Mouse (Mus musculus) right cerebral cortex, adult 2 months (tissue): ENCODE measurements around the gene Dnah6.

ENCODE experiments used
- DNase-seq, 2 experiments: peaks; one replicate each; pipeline ENCODE4 v3.0.0; 2021 to 2022; ENCODE audit warnings: low spot score in 2 of 2

Dnah6 gene

GRCm38 (mm10) chr6:73143403-73143802 lies 78.0 kb downstream of the Dnah6 start:
- DNase-seq = no peak

- DNase-seq = no peak
These were observed 78.7 kb downstream of the Dnah6 start for GRCm38 (mm10) chr6:73142776-73143175.

GRCm38 (mm10) chr6:73140836-73141235 lies 80.6 kb downstream of the Dnah6 start:
- no peak for DNase-seq

- no peak for DNase-seq
These were observed 88.7 kb downstream of the Dnah6 start for GRCm38 (mm10) chr6:73132784-73133183.

- DNase-seq = no peak
These were observed 93.9 kb downstream of the Dnah6 start for GRCm38 (mm10) chr6:73127594-73127993.

- no peak for DNase-seq
These were observed 101.1 kb downstream of the Dnah6 start for GRCm38 (mm10) chr6:73120348-73120747.

- DNase-seq = no peak
These were observed 107.6 kb downstream of the Dnah6 start for GRCm38 (mm10) chr6:73113898-73114297.

GRCm38 (mm10) chr6:73113365-73113764 lies 108.1 kb downstream of the Dnah6 start:
- DNase-seq = no peak

GRCm38 (mm10) chr6:73093133-73093532 lies 128.3 kb downstream of the Dnah6 start:
- DNase-seq = no peak

- no peak for DNase-seq
These were observed 130.6 kb downstream of the Dnah6 start for GRCm38 (mm10) chr6:73090836-73091235.

GRCm38 (mm10) chr6:73082571-73082970 lies 138.9 kb downstream of the Dnah6 start:
- no peak for DNase-seq

- no peak for DNase-seq
These were observed 149.2 kb downstream of the Dnah6 start for GRCm38 (mm10) chr6:73072093-73072786.

GRCm38 (mm10) chr6:73071214-73071613 lies 150.2 kb downstream of the Dnah6 start:
- no peak for DNase-seq

GRCm38 (mm10) chr6:73070663-73071062 lies 150.8 kb downstream of the Dnah6 start:
- no peak for DNase-seq

GRCm38 (mm10) chr6:73064551-73064950 lies 156.9 kb downstream of the Dnah6 start:
- DNase-seq = no peak

- DNase-seq = no peak
These were observed 161.8 kb downstream of the Dnah6 start for GRCm38 (mm10) chr6:73059596-73060121.

- no peak for DNase-seq
These were observed 162.3 kb downstream of the Dnah6 start for GRCm38 (mm10) chr6:73059162-73059561.

- DNase-seq = no peak
These were observed 166.1 kb downstream of the Dnah6 start for GRCm38 (mm10) chr6:73055347-73055746.

- peak; percentile 4 to 12 for DNase-seq
These were observed 166.6 kb downstream of the Dnah6 start for GRCm38 (mm10) chr6:73054807-73055206.

GRCm38 (mm10) chr6:73053526-73053925 lies 167.9 kb downstream of the Dnah6 start:
- DNase-seq = no peak

GRCm38 (mm10) chr6:73047259-73047658 lies 174.2 kb downstream of the Dnah6 start:
- no peak for DNase-seq

GRCm38 (mm10) chr6:73045944-73046343 lies 175.5 kb downstream of the Dnah6 start:
- no peak for DNase-seq

- DNase-seq = no peak
These were observed 179.2 kb downstream of the Dnah6 start for GRCm38 (mm10) chr6:73042278-73042677.

GRCm38 (mm10) chr6:73038291-73038690 lies 183.2 kb downstream of the Dnah6 start:
- DNase-seq = no peak
